Mouse (Mus musculus) right cerebral cortex, postnatal 10 days (tissue): ENCODE results near the gene Sun3.

Experiments
- DNase-seq, 2 experiments: peaks; one replicate each; pipeline ENCODE4 v3.0.0; 2021; ENCODE audit warnings: low spot score in 2 of 2

Sun3 gene

DNA sequence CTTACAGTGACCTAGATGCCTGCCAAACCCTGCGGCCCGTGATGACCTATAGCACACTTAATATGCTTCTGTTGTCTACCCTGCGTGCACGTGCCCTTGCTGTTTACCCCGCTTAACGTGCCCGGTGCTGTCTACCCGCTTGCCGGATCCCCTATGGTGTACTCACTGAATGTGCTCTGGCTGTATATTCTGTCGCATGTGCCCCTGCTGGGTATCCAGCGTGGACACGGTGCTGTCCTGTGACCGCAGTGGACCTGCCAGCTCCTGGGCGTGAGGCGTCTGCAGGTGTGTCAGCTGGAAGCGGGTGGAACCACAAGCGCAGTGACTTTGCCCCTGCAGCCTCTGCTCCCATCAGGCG is at the start of gene Sun3:
TSS of gene Sun3 (minus strand) at position 289 of the 358 bp plus-strand sequence.
- DNase-seq, result no peak

DNA sequence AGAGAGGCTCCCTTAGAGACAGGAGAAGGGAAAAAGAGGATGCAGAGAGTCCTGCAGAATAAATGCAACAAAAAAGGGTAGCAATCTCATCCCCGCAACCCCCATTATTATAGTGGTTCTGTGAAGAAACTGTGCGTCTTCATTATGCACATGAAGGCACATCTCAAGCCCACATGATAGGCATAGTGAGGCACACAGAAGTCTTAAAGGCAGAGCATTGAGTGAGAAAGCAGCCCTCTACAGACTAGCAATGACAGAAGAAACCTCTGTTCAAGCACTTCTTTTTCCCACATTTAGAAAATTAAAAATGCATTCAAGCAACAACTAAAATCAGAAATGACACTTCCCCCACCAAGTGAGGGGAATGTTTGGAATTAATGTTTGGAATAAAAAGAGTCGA is 27.7 kb upstream of the Sun3 start:
- no peak for DNase-seq

GRCm38 (mm10) chr11:9060484-9060883 is 11.7 kb upstream of the Sun3 start:
- DNase-seq, result no peak

DNA sequence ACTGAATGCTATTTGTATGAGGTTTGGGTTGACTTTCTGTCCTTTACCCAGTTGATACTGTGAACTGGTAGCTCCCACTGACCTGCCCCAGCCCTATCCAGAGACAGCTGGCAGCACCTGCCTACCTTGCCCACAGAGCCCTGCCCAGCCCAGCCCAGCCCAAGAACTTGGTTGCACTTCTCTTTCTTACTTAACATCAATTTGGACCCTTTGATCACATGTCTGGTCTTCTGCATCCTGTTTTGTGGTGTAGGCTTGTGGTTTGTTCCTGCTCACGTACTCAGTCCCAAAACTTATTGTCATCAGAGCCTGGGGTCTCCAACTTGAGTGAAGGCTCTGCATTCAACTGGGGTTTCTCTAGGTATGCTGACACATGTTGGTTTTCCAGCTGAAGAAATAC is 11.2 kb upstream of the Sun3 start:
- no peak for DNase-seq

- DNase-seq, result no peak
These were observed 8.9 kb upstream of the Sun3 start for GRCm38 (mm10) chr11:9057711-9058110.

DNA sequence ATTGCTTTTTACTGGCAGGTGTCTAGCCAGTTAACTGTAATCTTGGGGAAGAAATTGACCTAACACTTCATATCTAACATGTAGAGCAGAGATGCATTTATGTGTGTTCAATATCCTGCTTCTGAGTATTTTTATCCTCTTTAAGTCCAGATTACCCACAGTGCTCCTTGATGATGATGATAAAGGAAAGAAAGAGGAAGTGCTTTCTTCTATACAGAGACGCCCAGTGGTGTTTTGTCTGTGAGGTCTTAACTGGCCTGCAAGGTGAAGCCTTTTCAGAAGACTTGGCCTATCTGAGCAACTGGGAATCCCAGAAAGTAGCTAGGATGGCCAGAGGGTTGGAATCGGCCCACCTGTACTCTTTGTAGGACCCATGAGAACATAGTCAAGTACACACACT is 8.1 kb upstream of the Sun3 start:
- no peak for DNase-seq

GRCm38 (mm10) chr11:9051895-9052294 is 3.1 kb upstream of the Sun3 start:
- no peak for DNase-seq

GRCm38 (mm10) chr11:9050241-9050640 is 1.4 kb upstream of the Sun3 start:
- no peak for DNase-seq

DNA sequence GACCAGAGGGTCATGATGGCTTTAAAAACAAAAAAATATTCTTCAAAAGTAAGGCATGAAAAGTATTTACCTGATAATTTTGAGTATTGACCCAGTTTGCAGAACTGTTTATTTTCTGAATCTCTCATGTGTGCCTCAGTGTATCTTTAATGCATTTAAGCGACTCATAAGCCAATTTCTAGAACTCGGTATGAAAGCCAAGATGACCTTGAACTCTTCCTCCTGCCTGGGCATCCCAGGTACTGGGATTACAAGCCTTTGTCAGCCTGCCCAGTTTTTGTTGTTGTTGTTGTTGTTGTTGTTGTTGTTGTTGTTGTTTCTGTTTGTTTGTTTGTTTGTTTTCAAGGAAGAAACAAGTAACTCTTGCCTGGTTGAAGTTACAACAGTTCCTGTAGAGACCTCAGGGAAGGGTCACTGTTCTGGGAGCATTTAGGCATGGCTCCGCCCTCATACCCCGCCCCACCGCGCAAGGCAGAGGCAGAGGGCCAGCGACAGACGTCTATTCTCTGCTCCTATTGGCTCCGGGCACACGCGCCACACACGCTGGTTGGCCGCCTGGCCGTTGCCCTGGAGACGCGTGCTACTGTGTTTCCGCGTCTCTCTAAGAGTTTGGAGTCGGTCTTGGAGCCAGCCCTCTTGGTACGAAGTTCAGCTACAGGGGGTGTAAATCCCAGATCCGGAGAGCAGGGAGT is 634 bp downstream of the Sun3 start, which contains the start of gene Gm11992:
TSS of gene Gm11992 (plus strand) at position 584 of the 692 bp plus-strand sequence.
- peak; percentile 90 to 94 for DNase-seq

DNA sequence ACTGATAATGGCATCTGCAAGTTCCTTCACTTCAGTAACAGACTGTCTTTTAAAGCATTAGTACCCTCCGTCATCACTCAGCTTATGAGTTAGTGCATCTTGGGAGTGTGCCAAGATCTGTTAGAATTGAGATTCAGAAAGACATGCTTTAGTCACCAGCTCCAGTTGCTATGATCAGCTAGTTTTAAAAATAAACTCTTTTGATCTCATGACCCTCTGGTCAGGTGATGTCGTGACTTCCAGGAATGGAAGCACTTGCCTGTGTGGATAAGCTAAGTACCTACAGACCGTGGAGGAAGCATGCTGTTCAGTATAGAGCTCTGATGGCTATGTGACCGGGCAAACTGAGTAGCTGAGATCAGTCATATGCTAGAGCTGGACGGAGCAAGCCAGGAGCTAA is 1.7 kb downstream of the Sun3 start:
- DNase-seq, result no peak

DNA sequence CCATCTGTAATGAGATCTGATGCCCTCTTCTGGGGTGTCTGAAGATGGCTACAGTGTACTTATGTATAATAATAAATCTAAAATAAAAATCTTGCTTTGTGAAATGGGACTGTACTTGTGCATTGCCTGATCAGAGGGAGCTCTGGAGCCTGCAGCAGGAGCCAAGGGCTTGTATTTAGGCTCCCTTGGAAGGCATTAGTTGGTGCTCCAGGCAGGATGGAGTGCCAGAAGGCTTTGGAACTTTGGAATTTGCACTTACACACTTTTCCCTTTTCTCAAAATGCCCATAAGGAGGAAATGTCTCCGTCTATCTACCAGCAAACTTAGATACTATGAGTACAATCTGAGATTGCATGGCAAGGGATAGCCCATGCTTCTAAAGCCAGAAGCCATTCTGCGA is 2.2 kb downstream of the Sun3 start:
- DNase-seq, result no peak

GRCm38 (mm10) chr11:9031530-9031929 is 17.3 kb downstream of the Sun3 start:
- DNase-seq, result no peak

GRCm38 (mm10) chr11:9025211-9025610 is 23.6 kb downstream of the Sun3 start:
- DNase-seq, result no peak

DNA sequence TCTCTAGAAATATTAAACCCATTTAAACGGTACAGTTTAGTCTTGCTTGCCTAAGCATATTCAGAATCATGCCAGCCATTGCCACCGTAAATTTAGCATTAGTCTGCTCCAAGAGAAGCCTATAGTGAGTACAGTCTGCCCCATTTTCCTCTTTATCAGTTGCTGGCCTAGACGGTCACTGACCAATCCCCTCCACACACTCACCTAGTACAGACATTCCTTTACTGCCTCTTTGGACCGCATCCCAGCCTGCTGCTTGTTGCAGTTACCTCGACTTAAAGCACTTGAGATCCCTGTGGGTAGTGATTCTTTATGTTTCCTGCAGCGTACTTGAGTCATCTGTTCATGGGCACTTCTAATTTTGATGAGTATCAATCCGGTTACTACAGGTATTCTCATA is 24.0 kb downstream of the Sun3 start:
- no peak for DNase-seq

- no peak for DNase-seq
These were observed 28.6 kb downstream of the Sun3 start for GRCm38 (mm10) chr11:9020207-9020606.

DNA sequence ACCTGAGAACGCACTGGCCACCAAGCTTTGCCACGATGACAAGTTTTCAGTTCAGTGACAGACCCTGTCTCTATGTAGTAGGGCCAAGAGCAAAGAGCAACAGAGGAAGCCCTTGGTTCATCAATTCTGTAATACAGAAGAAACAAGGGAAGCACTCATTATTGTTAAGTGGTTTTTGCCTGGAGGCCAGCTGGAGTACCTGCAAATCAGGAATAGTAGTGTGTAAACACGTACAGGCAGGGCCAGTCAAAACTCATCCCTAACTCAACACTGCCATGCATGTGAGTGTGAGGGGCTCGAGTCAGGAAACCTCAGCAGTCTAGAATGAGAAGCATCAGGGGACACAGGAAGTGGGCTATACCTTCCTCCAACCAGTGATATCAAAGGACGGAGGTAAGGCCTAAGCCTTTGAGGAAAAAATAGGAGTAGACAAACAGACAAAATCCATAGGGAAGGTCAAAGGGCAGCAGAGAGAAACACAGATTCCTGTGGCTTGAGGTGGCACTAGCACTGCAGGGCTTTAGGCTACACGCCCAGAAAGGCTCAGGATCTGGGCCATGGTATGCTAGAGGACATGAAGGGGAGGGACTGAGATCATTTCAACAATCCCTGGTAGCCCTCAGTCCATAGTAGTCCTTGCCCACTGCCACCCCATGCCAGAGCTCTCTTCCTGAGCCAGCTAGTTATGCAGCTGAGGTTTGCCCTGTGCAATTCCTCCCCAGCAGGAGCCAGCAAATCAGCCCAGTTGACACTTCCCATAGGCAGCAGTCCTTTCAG is 30.1 kb downstream of the Sun3 start:
- DNase-seq, result no peak

DNA sequence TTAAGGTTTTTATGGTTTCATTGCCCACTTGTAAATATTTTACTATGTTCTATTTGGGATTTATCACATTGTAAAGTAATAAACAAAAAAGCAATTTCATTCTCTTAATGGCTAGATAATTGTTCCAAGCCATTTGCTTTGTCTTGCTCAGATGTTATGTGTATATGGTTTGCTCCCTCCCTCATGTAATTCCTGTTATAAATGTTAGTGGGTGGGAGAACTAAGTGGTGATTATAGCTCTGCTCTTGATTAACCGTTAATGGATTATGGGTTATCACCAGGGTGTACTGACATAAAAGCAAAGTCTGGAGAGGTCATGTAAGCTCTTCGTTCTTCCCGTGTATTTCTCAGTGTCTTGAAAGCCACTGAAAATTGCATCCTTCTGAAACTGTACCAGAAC is 34.1 kb downstream of the Sun3 start:
- no peak for DNase-seq

- no peak for DNase-seq
These were observed 37.4 kb downstream of the Sun3 start for GRCm38 (mm10) chr11:9011348-9011747.

- DNase-seq, result peak; percentile 86 to 87
These were observed 37.9 kb downstream of the Sun3 start, which contains the start of gene Hus1 for GRCm38 (mm10) chr11:9010853-9011339. Hus1 (minus strand) TSS chr11:9011191.

DNA sequence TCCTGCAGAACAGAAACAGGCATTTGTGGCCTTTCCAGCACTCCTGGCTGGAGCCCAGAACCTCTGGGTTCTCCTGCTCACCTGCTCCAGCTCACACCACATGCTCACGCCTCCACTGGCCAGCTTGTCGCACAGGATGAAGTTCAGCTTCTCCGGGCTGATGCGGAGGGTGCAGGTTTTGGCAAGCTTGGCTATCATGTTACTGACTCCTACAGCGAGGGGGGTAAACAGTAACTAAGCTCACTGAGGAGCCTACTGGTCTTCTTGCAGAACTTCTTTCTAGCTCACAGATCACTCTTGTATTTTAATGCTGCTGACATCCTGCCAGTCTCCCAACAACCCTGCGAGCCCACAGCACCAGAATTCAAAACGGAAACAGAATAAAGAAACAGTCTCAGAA is 38.4 kb downstream of the Sun3 start:
- DNase-seq, result peak in 1 of 2 experiments; percentile 20

DNA sequence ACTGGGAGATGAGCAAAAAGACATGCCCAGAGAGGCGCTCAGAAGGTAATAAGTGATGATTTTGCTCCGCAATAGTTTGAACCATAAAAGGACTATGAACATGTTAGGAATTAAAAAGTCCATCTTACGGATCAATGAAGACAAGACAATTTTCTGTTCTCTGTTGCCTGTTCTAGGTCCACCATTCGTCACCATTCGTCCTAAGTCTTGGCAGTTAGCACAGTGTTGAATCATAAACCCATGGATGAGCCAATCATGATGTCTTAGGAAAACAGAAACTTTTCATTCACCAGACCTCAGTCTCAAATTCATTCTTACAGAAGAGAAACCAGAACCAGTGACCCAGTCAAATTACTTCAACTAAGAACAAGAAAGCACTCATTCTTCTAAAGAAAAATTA is 40.0 kb downstream of the Sun3 start:
- DNase-seq, result no peak

DNA sequence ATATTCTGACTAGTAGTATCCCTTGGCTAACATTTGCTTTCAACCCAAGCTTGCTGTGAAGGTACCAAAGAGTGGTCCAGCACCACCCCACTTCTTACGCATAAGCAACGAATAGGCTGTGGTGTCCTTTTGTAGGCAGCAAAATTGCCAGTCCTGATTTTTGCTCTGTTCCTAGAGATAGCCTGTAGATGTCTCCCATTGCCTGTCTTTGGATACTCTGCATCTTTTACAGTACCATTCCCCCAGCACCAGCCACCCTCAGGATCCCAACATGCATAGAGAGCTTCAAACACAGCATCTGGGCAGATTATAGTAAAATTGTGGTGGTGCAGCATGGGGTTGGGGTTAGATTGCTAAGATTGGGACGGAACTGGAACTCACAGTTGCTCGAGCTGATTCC is 60.7 kb downstream of the Sun3 start:
- peak; percentile 30 to 37 for DNase-seq

GRCm38 (mm10) chr11:8986058-8986457 is 62.7 kb downstream of the Sun3 start:
- no peak for DNase-seq
